Mouse (Mus musculus) CH12.LX (cell line): ENCODE data around the gene Snrnp48. TPM values are rescaled to one million over a fixed set of nuclear protein-coding genes. Genes with fewer than 3 reads are reported as not detected.

Source experiments
- DNase-seq: peaks from one replicate; pipeline ENCODE4 v3.0.0-alpha.2; 2013; ENCODE audit errors: extremely low read depth
- H3K27ac ChIP-seq: 2 replicates; pipeline ENCODE4 v1.5.1; 2012; ENCODE audit warnings: low read depth, mild to moderate bottlenecking, control low read depth, moderate library complexity; ENCODE audit not compliant: insufficient read depth
- H3K27me3 ChIP-seq: replicated peaks from 2 replicates; pipeline ENCODE3; 2012; ENCODE audit warnings: inconsistent platforms
- H3K36me3 ChIP-seq, 2 experiments: replicated peaks in 1 of 2; 2 replicates each; pipeline versions ENCODE3 to v1.6.1; 2012; ENCODE audit warnings: inconsistent platforms in 1 of 2, low read length in 1 of 2, mild to moderate bottlenecking in 1 of 2, mixed read lengths in 1 of 2, moderate library complexity in 1 of 2; ENCODE audit not compliant: control insufficient read depth in 1 of 2, insufficient read depth in 1 of 2
- H3K4me1 ChIP-seq, 2 experiments: 2 replicates each; pipeline ENCODE4 v1.6.1; 2012; ENCODE audit warnings: inconsistent platforms in 1 of 2, moderate library complexity in 1 of 2; ENCODE audit not compliant: insufficient read depth in 2 of 2, control insufficient read depth in 1 of 2
- H3K4me2 ChIP-seq: 2 replicates; pipeline ENCODE4 v1.6.1; 2012; ENCODE audit warnings: low read depth, mild to moderate bottlenecking, control low read depth; ENCODE audit not compliant: poor library complexity, insufficient read depth, severe bottlenecking
- H3K4me3 ChIP-seq, 3 experiments: fragments of 150-350 bp in 1 of 3; sonication (generic) in 1 of 3; replicated peaks in 1 of 3; 2 replicates each; pipeline versions ENCODE3 to v1.5.1; 2011 to 2012; ENCODE audit warnings: low read depth in 2 of 3, low read length in 2 of 3, mild to moderate bottlenecking in 2 of 3, moderate library complexity in 2 of 3, control low read depth in 1 of 3, improper control_type of control experiment in 1 of 3, inconsistent platforms in 1 of 3, mixed read lengths in 1 of 3; ENCODE audit not compliant: poor library complexity in 1 of 3
- H3K79me2 ChIP-seq: replicated peaks from 2 replicates; pipeline ENCODE4 v1.6.1; 2012; ENCODE audit warnings: mild to moderate bottlenecking, moderate library complexity; ENCODE audit not compliant: control insufficient read depth, poor library complexity, insufficient read depth, severe bottlenecking; ENCODE audit errors: extremely low read depth
- H3K9ac ChIP-seq: 2 replicates; pipeline ENCODE4 v1.6.1; 2012; ENCODE audit warnings: low read depth, mild to moderate bottlenecking, control low read depth, moderate library complexity; ENCODE audit not compliant: insufficient read depth
- H3K9me3 ChIP-seq: replicated peaks from 2 replicates; pipeline ENCODE3; 2012; ENCODE audit warnings: low read length, inconsistent platforms, mixed read lengths
- BHLHE40 ChIP-seq: IDR thresholded peaks from 2 replicates; pipeline ENCODE4 v1.6.1; 2011; ENCODE audit warnings: mild to moderate bottlenecking, low read depth, low read length, improper control_type of control experiment
- CHD1 ChIP-seq: IDR thresholded peaks from 2 replicates; pipeline ENCODE4 v1.6.1; 2012; ENCODE audit warnings: low read depth, low read length, improper control_type of control experiment, inconsistent platforms
- CTCF ChIP-seq, 2 experiments: IDR thresholded peaks in 1 of 2; conservative IDR thresholded peaks in 1 of 2; 2 replicates each; pipeline ENCODE4 v1.5.1; 2011 to 2012; ENCODE audit warnings: low read depth in 2 of 2, low read length in 2 of 2, improper control_type of control experiment in 1 of 2, inconsistent platforms in 1 of 2, mild to moderate bottlenecking in 1 of 2, moderate library complexity in 1 of 2
- ELF1 ChIP-seq: IDR thresholded peaks from 2 replicates; pipeline ENCODE4 v1.6.1; 2014; ENCODE audit warnings: low read depth, mild to moderate bottlenecking, inconsistent platforms, low read length, improper control_type of control experiment
- ETS1 ChIP-seq: conservative IDR thresholded peaks from 2 replicates; pipeline ENCODE4 v1.6.1; 2012; ENCODE audit warnings: low read depth, mild to moderate bottlenecking, inconsistent platforms, low read length, improper control_type of control experiment, moderate library complexity
- GABPA ChIP-seq: IDR thresholded peaks from 2 replicates; pipeline ENCODE4 v1.6.1; 2012; ENCODE audit warnings: low read depth, low read length, improper control_type of control experiment, inconsistent platforms; ENCODE audit not compliant: insufficient replicate concordance
- MAX ChIP-seq: IDR thresholded peaks from 2 replicates; pipeline ENCODE4 v1.6.1; 2011; ENCODE audit warnings: low read length, improper control_type of control experiment
- MXI1 ChIP-seq: IDR thresholded peaks from 2 replicates; pipeline ENCODE4 v1.6.1; 2011; ENCODE audit warnings: mild to moderate bottlenecking, low read depth, low read length, improper control_type of control experiment
- MYC ChIP-seq: IDR thresholded peaks from 2 replicates; pipeline ENCODE4 v1.6.1; 2011; ENCODE audit warnings: low read depth, mild to moderate bottlenecking, improper control_type of control experiment, low read length
- NELFE ChIP-seq: IDR thresholded peaks from 2 replicates; pipeline ENCODE4 v1.6.1; 2011; ENCODE audit warnings: low read depth, low read length, improper control_type of control experiment
- NRF1 ChIP-seq: IDR thresholded peaks from 2 replicates; pipeline ENCODE4 v1.6.1; 2014; ENCODE audit warnings: low read depth, mild to moderate bottlenecking, inconsistent platforms, low read length, improper control_type of control experiment, moderate library complexity
- PAX5 ChIP-seq: IDR thresholded peaks from 2 replicates; pipeline ENCODE4 v1.6.1; 2012; ENCODE audit warnings: low read length, inconsistent platforms, mixed read lengths
- POLR2A ChIP-seq: IDR thresholded peaks from 2 replicates; pipeline ENCODE4 v1.6.1; 2011; ENCODE audit warnings: low read depth, mild to moderate bottlenecking, improper control_type of control experiment, low read length
- TBP ChIP-seq: conservative IDR thresholded peaks from 2 replicates; pipeline ENCODE4 v1.6.1; 2011; ENCODE audit warnings: low read depth, low read length, improper control_type of control experiment
- USF1 ChIP-seq: IDR thresholded peaks from 2 replicates; pipeline ENCODE4 v1.6.1; 2014; ENCODE audit warnings: low read depth, mild to moderate bottlenecking, inconsistent platforms, low read length, improper control_type of control experiment
- USF2 ChIP-seq: conservative IDR thresholded peaks from 2 replicates; pipeline ENCODE4 v1.6.1; 2011; ENCODE audit warnings: low read depth, low read length, improper control_type of control experiment
- ZC3H11A ChIP-seq: IDR thresholded peaks from 2 replicates; pipeline ENCODE4 v1.6.1; 2012; ENCODE audit warnings: low read depth, mild to moderate bottlenecking, inconsistent platforms, low read length, improper control_type of control experiment
- dilution Hi-C: fragments of 300-500 bp; cut with MboI; formaldehyde crosslinking; loops from 2 replicates; pipeline ENCODE4 v1.14.3; 2020; ENCODE audit warnings: low sequenced_read_pairs; ENCODE audit not compliant: extremely low pct_unique_long_range_greater_than_20kb, extremely low pct_ligation_motif_present
- in situ Hi-C: fragments of 300-500 bp; cut with MboI; formaldehyde crosslinking; loops from 3 replicates; pipeline ENCODE4 v1.14.3; 2019; ENCODE audit warnings: low sequenced_read_pairs, low pct_ligation_motif_present, low pct_unique_long_range_greater_than_20kb, mixed read lengths
- polyA plus RNA-seq: library from polyadenylated mRNA; unstranded; fragments of >175 nt; gene quantifications from 2 replicates; pipeline ENCODE4 v1.2.1, GENCODE M21; 2012; ENCODE audit warnings: low read depth; ENCODE audit not compliant: insufficient read length
- total RNA-seq, 2 experiments: library from RNA; depleted of rRNA; stranded (reverse); fragments of 300-350 nt in 1 of 2; fragments of >200 nt in 1 of 2; gene quantifications; 2 replicates each; pipeline ENCODE4 v1.2.3; 2012 to 2014

The Snrnp48 gene
- total and polyA plus RNA-seq, 3 experiments, result 42.4 to 103 (median 52.8) TPM

DNA sequence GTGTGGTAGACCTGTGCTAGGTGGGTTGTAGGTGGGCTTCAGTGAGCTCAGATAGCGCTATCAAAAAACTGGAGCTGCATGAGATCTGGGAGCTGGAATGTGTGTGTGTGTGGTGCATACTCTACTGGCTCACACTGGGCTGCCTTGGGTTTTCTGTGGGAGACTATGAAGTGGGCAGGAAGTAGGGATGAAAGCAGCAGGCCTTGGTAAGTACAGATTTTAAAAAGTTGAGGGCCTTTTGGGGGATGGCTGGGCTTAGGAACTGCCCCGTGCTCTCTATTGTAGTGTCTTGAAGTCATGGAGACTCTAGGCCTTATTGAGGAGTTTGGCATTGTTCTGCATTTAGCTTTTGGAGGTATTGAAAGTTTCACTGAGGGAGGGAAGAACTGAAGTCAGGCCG lies 13.9 kb downstream of the Snrnp48 start:
- Histone ChIP-seq H3K9ac (no peak overlapping the region), H3K36me3 (peaks cover 70 to 93% of the 10 kb centered on the region in 2 experiments), H3K4me2 (no peak overlapping the region), H3K4me1 (no peaks in the 10 kb centered on the region), H3K27me3 (no peaks in the 10 kb centered on the region), H3K9me3 (no peaks in the 10 kb centered on the region), H3K4me3 (no peak overlapping the region), H3K79me2 (peaks cover 9% of the 10 kb centered on the region), H3K27ac (no peak overlapping the region)
- in situ Hi-C loops, result loop anchor here (25.0 kb wide), 1 partner anchor 369 kb away; no protein-coding TSS in a partner anchor
- no peak for DNase-seq
- TF ChIP-seq TBP (no peak), ELF1 (no peak), NELFE (no peak), ZC3H11A (no peak), USF1 (no peak), BHLHE40 (no peak), PAX5 (no peak), ETS1 (no peak), MXI1 (no peak), USF2 (no peak), GABPA (no peak), MYC (no peak), NRF1 (no peak), MAX (no peak), POLR2A (no peak)
- dilution Hi-C loops, result no loop called here

DNA sequence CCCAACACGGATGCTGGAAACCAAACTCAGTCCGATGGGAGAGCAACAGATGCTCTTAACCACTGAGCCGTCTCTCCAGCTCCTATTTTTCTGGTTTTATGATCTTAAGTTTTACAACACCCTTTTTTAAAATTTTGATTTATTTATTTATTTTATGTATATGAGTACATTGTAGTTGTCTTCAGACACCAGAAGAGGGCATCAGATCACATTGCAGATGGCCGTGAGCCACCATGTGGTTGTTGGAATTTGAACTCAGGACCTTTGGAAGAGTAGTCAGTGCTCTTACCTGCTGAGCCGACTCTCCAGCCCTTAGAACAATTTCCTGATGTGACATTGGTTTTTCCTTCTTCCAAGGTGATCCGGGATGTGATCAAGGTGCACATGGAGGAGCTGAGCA lies 15.6 kb downstream of the Snrnp48 start:
- no peak for DNase-seq
- Histone ChIP-seq H3K9ac (no peak overlapping the region), H3K79me2 (peaks cover 3% of the 10 kb centered on the region), H3K4me2 (no peak overlapping the region), H3K27ac (no peak overlapping the region), H3K27me3 (no peaks in the 10 kb centered on the region), H3K36me3 (peaks cover 77 to 95% of the 10 kb centered on the region in 2 experiments), H3K4me1 (no peaks in the 10 kb centered on the region)
- in situ Hi-C loops (loop anchor here (25.0 kb wide), 1 partner anchor 367 kb away; no protein-coding TSS in a partner anchor), dilution Hi-C loops (no loop called here)
- TF ChIP-seq CTCF (conservative IDR thresholded peaks at IDR 0.05 in 1 of 2, IDR thresholded peaks at IDR 0.05 in 1 of 2; ENCODE audit: low read depth in 2 of 2, low read length in 2 of 2) (peak in 1 of 2 experiments; percentile 27; a peak in 2 of 4 replicates), CHD1 (no peak)
- TF ChIP-seq, all 38 proteins: peak for 1
- H3K4me3 ChIP-seq, result no peak overlapping the region
- peaks cover 3% of the 10 kb centered on the region for H3K9me3 ChIP-seq
